Mouse (Mus musculus): ENCODE measurements at regions not wholly inside any gene's neighbourhood (a gene's known extent, or its start where the extent isn't known, plus 50 kb on each side); places are given as distances from the start of the nearest gene placed in this dataset.

DNA sequence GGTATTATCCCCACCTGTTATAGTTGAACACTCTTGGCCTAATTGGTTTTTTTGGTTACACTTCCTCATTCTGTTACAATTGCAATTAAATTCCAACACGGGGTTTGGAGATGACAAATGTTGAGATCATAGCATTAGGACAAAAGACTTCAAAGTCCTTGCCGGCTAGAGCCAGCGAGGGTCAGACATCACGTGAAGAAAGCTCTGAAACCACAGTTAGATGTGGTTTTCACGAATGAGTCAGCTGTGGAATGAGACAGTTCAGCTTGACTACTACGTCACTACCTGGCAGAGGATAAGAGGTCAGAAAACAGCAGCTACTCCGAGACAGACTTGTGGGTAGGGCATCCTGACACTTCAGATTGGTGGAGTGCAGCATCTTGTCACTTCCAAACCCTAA, 55.5 kb upstream of the Trio start:
- DNase-seq (ENCODE audit: low spot score in 2 of 2) = no peak

DNA sequence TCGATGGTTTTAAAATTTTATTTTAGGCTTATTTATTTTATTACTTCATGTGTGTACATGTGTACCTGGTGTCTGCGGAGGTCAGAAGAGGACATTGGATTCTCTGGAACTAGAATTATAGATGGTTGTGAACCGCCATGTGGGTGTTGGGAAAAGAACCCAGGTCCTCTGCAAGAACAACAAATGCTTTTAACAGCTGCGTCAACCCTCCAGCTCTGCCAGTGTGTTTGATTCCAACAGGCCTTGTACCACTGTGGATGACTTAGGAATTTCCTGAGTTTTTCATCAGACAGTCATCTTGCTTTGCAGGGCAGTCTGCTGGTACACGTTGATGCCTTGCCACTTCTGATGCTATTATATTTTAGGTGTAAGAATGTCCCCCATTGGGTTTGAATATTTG, 56.8 kb upstream of the Trio start:
- no peak for DNase-seq (ENCODE audit: low spot score in 2 of 2)

DNA sequence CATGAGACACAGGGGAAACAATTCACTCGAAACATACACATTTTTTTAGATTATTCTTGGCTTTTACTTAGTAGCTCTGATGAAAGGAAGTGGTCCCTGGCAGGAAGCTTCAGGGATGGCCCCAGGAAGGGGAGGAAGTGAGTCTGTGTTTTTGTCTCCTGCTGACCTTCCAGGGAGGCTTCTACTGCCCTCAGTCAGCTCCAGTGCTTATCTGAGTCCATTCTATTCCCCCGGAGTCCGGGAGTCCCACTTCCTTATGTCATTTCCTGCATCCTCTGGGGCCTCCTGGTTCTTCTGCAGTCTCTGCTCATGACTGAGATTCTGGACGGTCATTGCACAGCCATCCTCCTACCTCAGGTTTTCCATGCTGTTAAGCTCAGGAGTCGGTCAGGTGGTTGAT, 80.3 kb upstream of the Trio start:
- no peak for DNase-seq (ENCODE audit: low spot score in 2 of 2)

DNA sequence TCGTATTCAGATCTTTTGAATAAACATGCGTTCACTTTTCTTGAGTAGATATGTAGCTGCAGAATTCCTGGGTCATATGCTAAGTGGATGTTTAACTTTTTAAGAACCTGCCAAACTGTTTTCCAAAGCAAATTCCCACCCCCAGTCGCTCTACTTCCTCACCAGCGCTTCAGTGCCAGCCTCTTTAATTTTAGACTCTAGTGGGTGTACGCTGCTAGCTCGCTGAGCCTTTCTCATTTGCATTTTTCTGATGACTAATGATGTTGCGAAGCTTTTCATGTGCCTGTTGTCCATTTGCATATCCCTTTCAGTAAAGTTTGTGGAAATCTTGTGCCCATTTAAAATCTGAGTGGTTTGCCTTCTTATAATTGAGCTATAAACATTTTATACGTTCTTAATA, 84.3 kb upstream of the Trio start:
- peak in 1 of 2 experiments; percentile 19 for DNase-seq (ENCODE audit: low spot score in 2 of 2)

DNA sequence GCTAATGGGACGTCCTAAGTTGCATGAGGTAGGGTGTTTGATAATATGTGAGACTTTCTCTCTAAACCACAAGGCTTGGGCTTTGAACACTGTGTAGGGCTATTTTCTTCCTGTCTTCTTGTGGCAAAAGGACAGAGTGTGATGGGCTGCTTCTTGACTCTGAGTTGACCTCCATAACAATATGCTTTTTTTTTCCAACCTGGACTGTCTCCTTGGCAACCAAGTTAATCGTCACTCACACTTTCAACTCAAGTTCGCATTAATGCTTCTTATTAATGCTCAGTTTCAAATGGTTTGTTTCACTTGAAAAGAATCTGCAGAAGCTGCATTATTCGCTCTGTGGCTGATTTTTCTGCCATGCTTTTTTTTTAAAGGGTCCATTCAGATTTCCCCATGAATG, 87.8 kb upstream of the Trio start:
- DNase-seq (ENCODE audit: low spot score in 2 of 2) = no peak

DNA sequence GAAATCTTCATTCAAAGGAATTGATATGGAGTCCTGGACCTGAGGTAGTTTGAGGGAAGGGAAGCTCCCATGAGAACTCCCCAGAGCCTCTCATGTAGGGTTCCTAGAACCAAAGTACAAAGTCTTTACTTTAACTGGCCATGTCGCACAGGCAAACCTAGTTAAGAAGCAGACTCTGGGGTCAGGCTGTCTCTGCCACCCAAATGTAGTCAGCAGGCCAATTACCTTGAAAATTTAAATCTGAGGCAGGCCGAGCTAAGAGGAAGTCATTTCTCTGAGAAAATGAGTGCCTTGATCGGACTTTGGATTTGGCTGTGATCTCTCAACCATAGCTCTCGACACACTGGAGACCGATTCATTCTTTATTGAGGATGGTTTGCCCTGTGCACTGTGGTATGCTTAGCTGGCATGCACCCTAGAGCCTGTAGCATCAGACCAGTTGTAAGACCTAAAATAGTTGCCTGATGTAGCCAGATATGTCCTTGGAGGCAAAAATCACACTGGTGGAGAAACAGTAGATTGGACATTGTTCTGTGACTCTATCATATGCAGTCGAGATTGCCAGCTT, 88.6 kb upstream of the Trio start:
- no peak for DNase-seq (ENCODE audit: low spot score in 2 of 2)

DNA sequence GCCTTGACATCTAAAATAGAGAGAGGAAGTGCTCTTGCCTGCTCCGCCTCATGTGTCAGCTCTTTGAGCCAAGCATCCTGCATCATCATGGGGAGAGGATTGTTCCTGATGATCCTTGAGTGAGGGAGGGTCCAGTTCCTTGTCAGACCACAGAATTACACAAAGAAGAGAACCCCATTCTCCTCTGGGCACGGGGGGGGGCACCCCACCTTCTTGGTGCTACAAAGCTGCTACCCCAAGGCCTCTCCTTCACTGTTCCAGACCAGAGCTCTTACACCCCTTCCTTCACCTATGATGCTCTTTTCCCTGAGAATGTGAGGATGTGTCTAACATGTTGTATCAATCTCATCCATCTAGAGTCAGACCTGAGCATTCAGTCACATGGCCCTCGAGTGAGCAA, 76.7 kb upstream of the Dnah5 start:
- no peak for DNase-seq (ENCODE audit: low spot score in 2 of 2)

DNA sequence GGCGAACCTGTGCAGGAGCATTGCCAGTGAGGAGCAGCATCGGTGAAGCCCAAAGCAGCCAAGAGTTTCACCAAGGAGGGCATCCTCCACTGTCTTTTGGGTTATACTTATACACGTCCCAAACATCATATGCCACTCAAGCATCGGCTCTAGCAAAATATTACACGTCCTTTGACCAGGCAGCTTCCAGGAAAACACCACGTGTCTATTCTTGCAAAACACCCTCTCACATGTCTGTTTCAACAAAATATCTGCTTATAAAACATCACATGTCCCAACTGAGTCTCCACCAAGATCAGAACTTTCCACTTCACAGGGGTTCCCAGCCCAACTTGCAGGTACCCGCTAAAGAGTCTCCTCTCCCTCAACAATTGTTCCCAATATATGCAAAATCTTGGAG, 74.0 kb upstream of the Dnah5 start:
- no peak for DNase-seq (ENCODE audit: low spot score in 2 of 2)

DNA sequence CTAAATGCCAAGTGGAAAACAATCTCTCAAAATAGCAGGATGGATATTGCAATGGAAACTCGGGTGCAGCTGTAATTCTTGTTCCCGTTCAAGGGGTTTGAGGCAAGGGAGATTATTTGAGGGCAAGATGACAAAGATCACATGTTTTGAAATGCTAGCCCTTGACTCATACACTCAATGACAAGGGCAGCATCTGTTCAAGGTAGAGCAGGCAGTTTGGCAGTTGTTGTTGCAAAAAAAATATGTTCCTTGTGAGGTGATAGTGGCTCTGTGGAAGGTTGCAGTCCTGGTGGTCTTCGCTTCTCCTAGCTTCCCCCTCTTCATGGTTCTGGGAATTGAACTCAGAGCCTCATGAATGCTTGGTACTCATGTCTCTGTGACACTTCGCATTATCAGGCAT, 72.0 kb upstream of the Dnah5 start:
- DNase-seq (ENCODE audit: low spot score in 2 of 2) = no peak

DNA sequence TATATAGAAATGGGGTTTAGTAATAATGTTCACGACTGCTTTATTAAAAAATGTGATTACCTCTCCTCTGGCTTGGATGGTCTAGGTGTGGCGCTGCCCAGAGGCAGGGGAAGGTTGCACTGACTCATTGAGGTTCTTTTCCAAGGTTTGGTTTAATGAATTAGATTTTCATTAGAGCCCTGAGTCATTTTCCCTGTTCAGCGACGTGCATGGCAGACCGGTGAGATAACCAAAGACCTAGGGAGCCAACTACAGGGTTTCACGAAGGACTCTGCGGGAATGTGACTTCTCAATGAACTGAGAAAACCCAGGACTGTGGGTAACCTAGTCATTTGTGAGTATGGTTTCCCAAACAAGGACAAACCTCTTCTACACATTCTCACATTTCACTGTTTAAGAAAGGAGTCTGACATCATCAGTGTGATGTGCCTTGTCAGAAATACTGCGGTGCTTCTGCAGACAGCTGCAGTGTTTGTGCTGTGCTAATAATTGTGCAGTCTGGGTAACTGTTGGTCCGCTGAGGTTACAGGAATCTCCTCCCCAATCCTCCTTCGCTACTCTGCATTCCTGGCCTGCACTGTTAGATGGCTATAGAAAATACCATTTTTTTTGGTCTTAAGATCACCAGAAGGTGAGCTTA, 70.3 kb upstream of the Dnah5 start:
- no peak for DNase-seq (ENCODE audit: low spot score in 2 of 2)

DNA sequence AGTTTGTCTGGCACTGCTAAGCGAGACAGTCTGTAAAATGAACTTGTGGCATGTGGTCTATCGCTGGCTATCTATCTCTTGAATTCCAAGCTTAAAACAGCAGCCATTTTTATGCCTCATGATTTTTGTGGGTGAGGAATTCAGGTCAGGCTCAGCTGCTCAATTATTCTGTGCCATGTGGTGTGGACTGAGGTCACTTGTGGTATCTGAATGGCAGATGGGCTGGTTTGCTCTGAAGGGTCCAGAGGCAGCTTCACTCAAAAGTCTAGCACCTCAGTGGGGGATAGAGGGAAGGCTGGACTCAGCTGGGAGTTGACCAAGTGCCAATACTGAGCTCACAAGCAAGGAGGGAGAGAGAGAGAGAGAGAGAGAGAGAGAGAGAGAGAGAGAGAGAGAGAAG, 69.3 kb upstream of the Dnah5 start:
- no peak for DNase-seq (ENCODE audit: low spot score in 2 of 2)

DNA sequence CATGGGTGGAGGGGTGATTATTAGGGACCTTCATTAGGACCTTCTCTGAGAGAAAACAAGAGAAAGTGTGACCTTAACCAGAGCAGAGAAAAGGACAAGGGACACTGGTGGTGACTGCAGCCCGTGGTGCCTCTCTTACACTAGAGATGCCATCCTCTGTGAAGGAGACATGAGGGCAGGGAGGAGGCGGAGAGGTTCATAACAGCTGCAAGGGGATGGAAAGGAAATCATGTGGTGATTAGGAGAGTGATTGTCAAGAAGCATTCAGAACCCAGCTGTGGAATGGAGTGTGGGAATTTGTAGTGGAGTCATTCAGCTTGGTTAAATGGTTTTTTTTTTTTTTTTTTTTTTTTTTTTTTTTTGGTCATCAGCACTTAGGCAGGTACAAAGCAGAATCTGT, 64.7 kb upstream of the Dnah5 start:
- DNase-seq (ENCODE audit: low spot score in 2 of 2) = no peak

DNA sequence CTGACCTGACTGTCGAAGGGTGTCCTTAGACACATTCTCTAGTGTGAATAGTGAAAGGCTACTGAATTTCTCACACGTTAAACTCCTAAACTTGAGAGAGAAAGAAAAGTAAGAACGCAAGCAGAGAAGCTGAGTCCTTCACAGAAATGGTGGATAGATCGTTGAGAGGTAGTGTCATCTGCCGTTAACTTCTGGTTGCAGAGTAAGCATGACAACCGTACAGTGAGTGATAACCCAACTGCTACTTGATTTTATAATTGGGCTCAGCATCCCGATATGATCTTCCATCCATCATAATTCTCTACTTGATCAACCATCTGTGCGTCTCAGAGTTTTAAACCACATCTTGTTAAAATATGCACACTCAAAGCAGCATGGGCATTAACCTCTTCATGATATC, 63.3 kb upstream of the Dnah5 start:
- DNase-seq (ENCODE audit: low spot score in 2 of 2) = no peak

DNA sequence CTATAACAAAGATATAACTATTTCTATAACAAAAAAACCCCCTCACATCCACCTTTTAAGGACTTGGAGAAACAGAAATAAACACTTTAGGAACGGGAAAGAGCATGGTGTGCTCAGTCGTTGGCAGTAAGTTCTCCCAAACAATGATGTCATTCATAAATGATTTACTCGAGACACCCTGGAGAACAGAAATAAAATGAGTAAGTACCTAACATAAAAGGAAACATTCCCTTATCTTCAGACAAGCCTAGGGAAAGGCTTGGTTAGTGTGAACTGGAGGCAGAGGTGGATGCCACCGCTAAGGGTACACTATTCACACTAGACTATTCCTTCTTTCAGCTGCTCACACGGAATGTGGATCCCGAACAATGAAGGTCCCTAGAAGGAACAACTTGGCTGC, 62.2 kb upstream of the Dnah5 start:
- no peak for DNase-seq (ENCODE audit: low spot score in 2 of 2)

DNA sequence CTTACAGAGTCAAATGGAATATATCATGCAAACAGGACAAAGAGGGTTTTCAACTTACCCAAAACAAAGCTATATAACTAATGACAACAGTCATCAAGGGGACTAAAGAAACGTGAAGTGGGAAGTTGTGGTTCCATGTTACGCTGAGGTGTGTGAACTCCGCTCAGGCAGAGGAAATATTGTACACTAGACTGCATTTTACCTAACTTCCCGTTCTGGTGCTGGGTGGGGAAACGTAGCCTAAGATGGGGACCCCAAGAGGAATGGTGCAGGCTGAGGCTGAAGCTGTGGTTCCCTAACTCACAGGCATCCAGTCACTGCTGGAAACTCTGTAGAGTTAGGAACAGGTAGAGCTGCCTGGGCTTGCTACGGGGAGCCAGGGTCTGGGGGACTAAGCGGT, 59.3 kb upstream of the Dnah5 start:
- no peak for DNase-seq (ENCODE audit: low spot score in 2 of 2)

DNA sequence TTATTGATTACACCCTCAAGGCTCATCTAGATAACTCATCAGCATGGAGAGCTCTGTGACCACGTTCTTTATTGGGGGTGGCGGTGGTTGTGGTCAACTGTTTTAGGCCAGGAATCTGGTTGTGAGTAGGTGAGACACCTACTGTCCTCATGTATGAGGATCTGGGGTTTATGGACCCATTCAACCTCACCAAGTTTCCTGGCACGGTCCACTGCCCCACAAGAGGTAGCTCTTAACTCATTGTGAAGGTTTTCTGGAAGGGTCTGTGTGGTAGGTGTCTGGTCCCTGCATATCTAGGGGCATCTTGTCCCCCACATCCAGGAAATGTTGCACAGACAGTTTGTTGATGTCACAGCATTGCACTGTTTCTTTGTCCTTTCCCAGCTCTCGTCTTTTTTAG, 58.7 kb upstream of the Dnah5 start:
- DNase-seq (ENCODE audit: low spot score in 2 of 2) = no peak

DNA sequence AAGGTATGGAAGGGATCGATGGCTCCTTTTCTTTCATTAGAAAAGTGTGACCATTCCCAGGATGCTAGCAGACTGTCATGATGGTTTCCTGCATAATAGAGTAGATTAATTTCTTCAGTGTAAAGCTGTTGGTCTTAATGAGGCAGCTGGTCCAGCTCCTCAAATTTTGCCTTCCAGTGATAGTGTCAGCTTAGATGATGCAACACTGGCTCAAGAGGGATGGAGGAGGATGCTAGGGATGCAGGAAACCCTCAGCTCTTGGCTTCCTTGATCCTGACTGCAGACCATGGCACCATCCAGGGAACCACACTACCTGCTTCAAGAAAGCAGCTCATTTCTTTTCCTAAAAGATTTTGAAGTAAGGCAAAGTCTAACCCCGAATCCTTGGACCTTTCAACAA, 51.9 kb upstream of the Dnah5 start:
- DNase-seq (ENCODE audit: low spot score in 2 of 2) = no peak
